Mouse (Mus musculus): ENCODE results near the gene Hus1.

Hus1 gene

GRCm38 (mm10) chr11:8973166-8973565, 37.8 kb downstream of the Hus1 start, which contains the start of gene Pkd1l1:
Gene Pkd1l1 (minus strand): TSS chr11:8973266.
- DNase-seq, result no peak

GRCm38 (mm10) chr11:8972093-8972492, 38.9 kb downstream of the Hus1 start:
- no peak for DNase-seq

- DNase-seq, result no peak
These were observed 40.5 kb downstream of the Hus1 start for GRCm38 (mm10) chr11:8970509-8970908.

GRCm38 (mm10) chr11:8968094-8968493, 42.9 kb downstream of the Hus1 start:
- DNase-seq, result no peak

DNA sequence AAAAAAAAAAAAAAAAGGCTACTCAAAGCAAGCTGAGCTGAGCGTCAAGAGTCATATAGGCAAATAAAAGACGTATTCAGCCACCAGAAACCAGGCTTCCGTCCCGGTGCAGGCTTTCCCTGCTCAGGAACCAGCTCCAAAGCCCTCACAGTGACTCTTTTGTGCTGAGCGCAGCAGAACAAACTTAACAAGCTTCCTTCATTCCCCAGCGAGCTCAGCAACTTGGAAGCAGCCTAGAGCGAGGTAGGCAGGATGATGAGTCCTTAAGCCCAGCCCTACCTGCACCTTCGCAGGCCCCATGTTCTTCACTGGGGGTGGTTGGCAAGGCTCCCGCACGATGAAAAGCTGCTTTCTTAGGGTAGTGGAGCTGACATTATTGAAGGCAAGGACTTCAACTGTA, 52.4 kb downstream of the Hus1 start:
- DNase-seq, result no peak

- peak; percentile 31 to 53 for DNase-seq
These were observed 52.9 kb downstream of the Hus1 start for GRCm38 (mm10) chr11:8958108-8958507.

- no peak for DNase-seq
These were observed 54.0 kb downstream of the Hus1 start for GRCm38 (mm10) chr11:8957023-8957422.

GRCm38 (mm10) chr11:8955678-8956077, 55.3 kb downstream of the Hus1 start:
- DNase-seq, result peak in 1 of 2 experiments; percentile 32

GRCm38 (mm10) chr11:8949765-8950430, 61.1 kb downstream of the Hus1 start:
- no peak for DNase-seq

- DNase-seq, result no peak
These were observed 62.1 kb downstream of the Hus1 start for GRCm38 (mm10) chr11:8948871-8949270.

DNA sequence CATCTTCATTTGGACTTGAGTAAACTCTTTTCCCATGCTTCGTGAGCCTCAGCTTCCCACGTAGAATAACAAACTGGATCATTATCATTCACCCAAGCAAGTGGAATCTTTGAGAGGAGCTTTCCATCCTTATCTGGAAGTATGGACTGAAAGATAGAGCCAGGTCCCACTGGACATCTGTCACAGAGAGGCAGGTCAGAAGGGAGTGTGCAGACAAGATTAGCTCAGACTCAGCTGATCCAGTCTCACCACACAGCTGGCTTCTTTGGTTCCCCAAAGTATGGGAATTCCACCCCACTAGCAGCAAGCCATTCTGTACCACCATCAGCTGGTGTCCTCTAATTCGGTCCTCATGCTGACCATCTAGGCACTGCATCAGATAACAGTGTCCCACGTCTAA, 66.9 kb downstream of the Hus1 start:
- DNase-seq, result no peak
